Mouse (Mus musculus): Measurements from ENCODE around the gene Ercc4.

DNA sequence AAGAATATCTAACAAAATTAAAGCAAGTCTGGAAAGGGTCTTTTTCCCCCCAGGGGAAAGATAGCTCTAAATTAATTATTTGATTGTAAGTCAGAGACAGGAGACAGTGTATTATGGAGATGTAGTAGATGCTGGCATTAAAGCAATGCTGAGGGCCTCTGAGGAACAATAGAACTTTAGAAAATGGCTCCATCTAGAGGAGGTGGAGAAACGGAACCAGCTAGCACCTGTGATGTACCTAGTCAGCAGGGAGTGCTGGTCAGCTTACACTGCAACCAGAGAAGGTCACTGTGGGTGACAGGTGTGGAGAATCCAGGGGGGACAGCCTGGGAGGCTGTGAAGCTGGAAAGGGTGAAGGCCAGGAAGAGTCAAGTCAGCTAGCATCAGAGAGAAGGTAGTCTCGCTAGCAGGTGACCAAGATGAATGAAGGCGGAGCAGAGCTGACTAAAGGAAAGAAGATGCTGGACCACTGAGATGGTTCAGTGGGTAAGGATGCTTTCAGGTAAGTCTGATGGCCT is 48.7 kb downstream of the Ercc4 start:
- TF ChIP-seq CTCF (conservative IDR thresholded peaks at IDR 0.05; ENCODE audit: low read length) (no peak), POU5F1 (IDR thresholded peaks at IDR 0.05; ENCODE audit: borderline replicate concordance, low read length) (no peak)
